Mouse (Mus musculus) Muller cell, postnatal 12 days (primary cell): ENCODE measurements at regions not wholly inside any gene's neighbourhood (a gene's known extent, or its start where the extent isn't known, plus 50 kb on each side); places are given as distances from the start of the nearest gene placed in this dataset.
A peak's percentile ranks its signal among the peaks of the same experiment; 100 is the strongest.

ENCODE experiments used
- DNase-seq: peaks from one replicate; pipeline ENCODE4 v3.0.0-alpha.2; 2015; ENCODE audit errors: inconsistent ontology term

GRCm38 (mm10) chr11:54195954-54196353, 53.5 kb downstream of the Csf2 start:
- DNase-seq: no peak

- DNase-seq: no peak
Measured at GRCm38 (mm10) chr11:54194733-54195132, 54.7 kb downstream of the Csf2 start.

- no peak for DNase-seq
Measured at GRCm38 (mm10) chr11:54192275-54192674, 57.2 kb downstream of the Csf2 start.

- no peak for DNase-seq
Measured at GRCm38 (mm10) chr11:54187826-54188225, 61.6 kb downstream of the Csf2 start.

GRCm38 (mm10) chr11:54187377-54187776, 62.1 kb downstream of the Csf2 start:
- no peak for DNase-seq

GRCm38 (mm10) chr11:54185710-54186325, 63.6 kb downstream of the Csf2 start:
- DNase-seq: no peak

GRCm38 (mm10) chr11:54181696-54182323, 67.7 kb downstream of the Csf2 start:
- peak; percentile 85 for DNase-seq
